Mouse (Mus musculus) spleen, embryonic (tissue): ENCODE measurements around the gene Btbd7.

ENCODE experiments used
- CTCF ChIA-PET: fragments of 350-600 bp; sonication (Branson Sonifier 250); formaldehyde crosslinking; loops from one replicate; lab custom pipeline; 2022; lab: Charles Lee

The Btbd7 gene

GRCm38 (mm10) chr12:102739096-102739495 is 139.2 kb downstream of the Btbd7 start:
- CTCF ChIA-PET, result interaction anchor here (0.6 to 0.7 kb wide), 2 partner anchors 48 to 291 kb away, joined by 3 to 9 read pairs; no protein-coding TSS in a partner anchor

- CTCF ChIA-PET, result no interaction called here
Observed at GRCm38 (mm10) chr12:102733381-102733780, 144.9 kb downstream of the Btbd7 start.

DNA sequence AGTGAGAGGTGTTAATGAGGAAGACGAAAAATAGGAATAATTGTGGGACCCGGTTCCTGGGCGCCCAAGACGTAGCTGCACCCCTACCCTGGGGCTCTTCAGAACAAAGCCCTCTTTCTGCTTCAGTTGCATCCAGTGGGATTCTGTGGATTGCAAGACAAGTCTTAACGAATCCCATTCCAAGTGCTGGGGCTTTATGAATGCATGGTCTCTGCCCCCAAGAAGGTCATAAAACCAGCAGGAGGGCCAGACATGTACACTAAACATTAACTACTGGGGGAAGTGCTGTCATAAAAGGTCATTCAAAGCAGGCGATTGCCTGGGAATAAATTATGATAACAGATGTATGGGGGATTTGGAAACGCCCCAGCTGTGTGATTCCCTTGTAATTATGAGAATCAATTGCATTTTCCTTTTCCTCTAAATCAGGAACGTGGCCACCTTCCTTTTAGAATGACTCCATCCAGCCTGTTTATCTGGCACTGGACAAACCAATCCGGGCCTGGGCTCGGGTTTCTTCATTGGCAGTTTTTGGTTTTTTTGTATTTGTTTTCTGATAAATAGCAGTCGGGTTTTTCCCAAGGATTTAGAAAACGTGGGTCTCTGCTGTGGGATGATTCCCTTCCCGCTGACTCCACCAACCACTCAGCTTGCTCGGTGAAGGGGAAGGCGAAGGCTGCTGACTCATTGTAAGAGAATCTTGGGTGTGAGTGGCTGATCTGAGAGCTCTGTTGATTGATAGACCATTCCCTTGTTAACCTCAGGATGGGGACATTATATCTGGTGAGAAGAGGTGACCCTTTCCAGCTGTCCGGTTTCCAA is 147.3 kb downstream of the Btbd7 start:
- CTCF ChIA-PET, result no interaction called here
